Mouse (Mus musculus) limb, embryonic 15.5 days (tissue): ENCODE data around the gene Clec3a. TPM values are rescaled to one million over a fixed set of nuclear protein-coding genes. Genes with fewer than 3 reads are reported as not detected.

Experiments
- ATAC-seq: fragments of 200-750 bp; cut with Nextera tagmentation; 2 replicates; pipeline ENCODE4 v1.8.0; 2017; ENCODE audit warnings: low read depth, moderate TSS enrichment; ENCODE audit not compliant: insufficient number of reproducible peaks, low FRiP score, low TSS enrichment
- H3K27ac ChIP-seq: fragments of 300-500 bp; sonication (generic); 2 replicates; pipeline ENCODE4 v1.5.1; 2015; ENCODE audit warnings: moderate library complexity, mild to moderate bottlenecking, inconsistent platforms
- H3K27me3 ChIP-seq: fragments of 300-500 bp; sonication (generic); 2 replicates; pipeline ENCODE4 v1.6.1; 2015; ENCODE audit warnings: inconsistent platforms
- H3K36me3 ChIP-seq: fragments of 300-500 bp; sonication (generic); 2 replicates; pipeline ENCODE4 v1.6.1; 2015; ENCODE audit warnings: inconsistent platforms
- H3K4me1 ChIP-seq: fragments of 300-500 bp; sonication (generic); 2 replicates; pipeline ENCODE4 v1.6.1; 2015; ENCODE audit warnings: inconsistent platforms
- H3K4me2 ChIP-seq: fragments of 300-500 bp; sonication (generic); 2 replicates; pipeline ENCODE4 v1.6.1; 2015; ENCODE audit warnings: mild to moderate bottlenecking, inconsistent platforms
- H3K4me3 ChIP-seq: fragments of 300-500 bp; sonication (generic); 2 replicates; pipeline ENCODE4 v1.5.1; 2015; ENCODE audit warnings: mild to moderate bottlenecking, inconsistent platforms
- H3K9ac ChIP-seq: fragments of 300-500 bp; sonication (generic); 2 replicates; pipeline ENCODE4 v1.6.1; 2015; ENCODE audit warnings: inconsistent platforms
- H3K9me3 ChIP-seq: fragments of 300-500 bp; sonication (generic); 2 replicates; pipeline ENCODE4 v1.6.1; 2016; ENCODE audit warnings: inconsistent platforms
- WGBS: fragments of 180-500 bp; shearing (Covaris S2); methylation state at CpG from one replicate; pipeline ENCODE4 v1.1.7; 2015; 5-methylcytosine and 5-hydroxymethylcytosine counted together
- polyA plus RNA-seq: library from polyadenylated mRNA; unstranded; fragments of >200 nt; fragmentation: Nextera tagmentation; extraction: Ambion mirVana; gene quantifications from 2 replicates; pipeline ENCODE4 v1.2.1, GENCODE M21; 2015

The Clec3a gene
- polyA plus RNA-seq, 1 experiment from 2014 or later: 8.5 TPM

DNA sequence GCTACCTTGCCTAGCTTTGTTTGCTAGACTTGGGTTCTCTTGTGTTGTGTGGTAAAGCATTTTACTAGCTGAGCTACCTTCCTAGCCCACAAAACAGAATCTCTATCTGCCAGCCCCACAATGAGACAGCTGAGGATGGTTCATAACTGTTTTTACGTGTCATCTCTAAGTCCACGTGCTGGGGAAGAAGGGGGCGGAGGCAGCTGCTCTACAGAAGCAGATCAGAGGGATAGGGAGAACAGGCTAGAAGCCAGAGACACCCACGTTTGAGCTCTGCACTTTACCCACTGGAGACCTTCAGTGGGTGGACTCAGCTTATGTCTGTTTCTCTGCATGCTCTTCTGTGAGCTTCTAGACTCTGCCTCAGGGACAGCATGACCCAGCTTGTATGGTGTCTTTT is 3.7 kb downstream of the Clec3a start:
- Histone ChIP-seq H3K36me3 (no peaks in the 10 kb centered on the region), H3K9ac (no peak overlapping the region), H3K9me3 (no peaks in the 10 kb centered on the region), H3K4me1 (no peaks in the 10 kb centered on the region), H3K4me2 (no peak overlapping the region), H3K27ac (no peak overlapping the region), H3K4me3 (no peak overlapping the region), H3K27me3 (no peaks in the 10 kb centered on the region)
- no peak for ATAC-seq
- WGBS: 51% methylated on average over 4 of the region's 4 CpGs

GRCm38 (mm10) chr8:114438236-114438635 is 20.4 kb downstream of the Clec3a start:
- Histone ChIP-seq H3K27ac (no peak overlapping the region), H3K36me3 (no peaks in the 10 kb centered on the region), H3K4me3 (no peak overlapping the region), H3K9ac (no peak overlapping the region), H3K4me1 (peaks cover 14% of the 10 kb centered on the region), H3K9me3 (no peaks in the 10 kb centered on the region), H3K27me3 (no peaks in the 10 kb centered on the region), H3K4me2 (no peak overlapping the region)
- no peak for ATAC-seq
- 4% methylated on average over 6 of the region's 6 CpGs for WGBS

- peak; percentile 95 for ATAC-seq
- WGBS: under 1% methylated on average over 54 of the region's 54 CpGs
- peak within 1 kb of the TSS; percentile 46 for H3K9ac ChIP-seq
Observed at GRCm38 (mm10) chr8:114439334-114440204, 21.7 kb downstream of the Clec3a start, which contains the start of gene Wwox. Gene Wwox, plus strand, starts transcription at chr8:114439655.

DNA sequence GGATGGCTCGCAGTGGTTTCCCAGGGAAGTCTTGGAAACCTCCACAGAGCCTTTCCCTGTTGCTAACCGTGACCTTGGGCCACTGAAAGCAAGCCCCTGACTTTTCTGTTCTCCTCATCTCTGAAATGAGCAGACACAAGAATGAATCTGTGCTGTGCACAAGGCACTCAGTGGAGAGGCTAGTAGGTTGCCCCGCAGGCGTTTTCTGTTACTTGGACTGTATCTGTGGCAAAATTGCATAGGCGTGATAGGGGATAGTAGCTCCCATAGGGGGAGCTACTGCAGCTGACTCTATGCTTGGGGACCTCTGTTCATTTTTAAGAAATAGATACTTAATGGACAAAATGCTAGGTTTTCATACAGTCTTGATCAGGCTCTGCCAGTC is 22.3 kb downstream of the Clec3a start:
- WGBS: 16% methylated on average over 5 of the region's 5 CpGs
- no peak for ATAC-seq
- Histone ChIP-seq H3K9me3 (no peaks in the 10 kb centered on the region), H3K27me3 (no peaks in the 10 kb centered on the region), H3K36me3 (no peaks in the 10 kb centered on the region), H3K4me1 (peaks cover 14% of the 10 kb centered on the region), H3K4me2 (peak overlapping the region; percentile 88), H3K27ac (no peak overlapping the region), H3K9ac (peak overlapping the region; percentile 46), H3K4me3 (peak overlapping the region; percentile 60)

More at GRCm38 (mm10) chr8:114439334-114440204, 21.7 kb downstream of the Clec3a start, which contains the start of gene Wwox:
- Histone ChIP-seq H3K4me3 (peak within 1 kb of the TSS; percentile 60), H3K9me3 (no peaks in the 10 kb centered on the region), H3K4me2 (peak within 1 kb of the TSS; percentile 88), H3K4me1 (peaks cover 14% of the 10 kb centered on the region), H3K27me3 (no peaks in the 10 kb centered on the region), H3K36me3 (no peaks in the 10 kb centered on the region), H3K27ac (peak within 1 kb of the TSS; percentile 73)

DNA sequence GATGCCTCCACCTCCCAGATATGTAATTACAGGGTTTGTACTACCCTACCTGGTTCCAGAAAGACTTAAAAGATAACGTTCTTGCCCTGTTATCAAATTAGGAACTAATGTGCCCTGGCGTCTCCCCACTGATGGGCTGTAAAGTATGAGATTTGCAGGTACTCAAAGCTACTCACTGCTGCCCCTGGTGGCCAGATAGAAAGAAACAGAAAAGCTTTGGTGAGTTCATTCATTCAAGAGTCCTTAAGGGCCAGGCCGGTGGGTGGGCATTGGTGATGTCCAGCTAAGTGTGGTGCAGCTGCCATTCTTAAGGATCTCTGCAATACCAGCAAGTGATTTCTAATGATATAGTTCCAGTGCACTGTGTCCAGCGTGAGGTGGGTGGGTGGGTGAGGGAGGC is 23.7 kb downstream of the Clec3a start:
- Histone ChIP-seq H3K27me3 (no peaks in the 10 kb centered on the region), H3K9me3 (no peaks in the 10 kb centered on the region), H3K4me2 (no peak overlapping the region), H3K9ac (no peak overlapping the region), H3K27ac (no peak overlapping the region), H3K36me3 (no peaks in the 10 kb centered on the region), H3K4me3 (no peak overlapping the region), H3K4me1 (peaks cover 14% of the 10 kb centered on the region)
- ATAC-seq: no peak
- WGBS: 76% methylated on average over 4 of the region's 4 CpGs

DNA sequence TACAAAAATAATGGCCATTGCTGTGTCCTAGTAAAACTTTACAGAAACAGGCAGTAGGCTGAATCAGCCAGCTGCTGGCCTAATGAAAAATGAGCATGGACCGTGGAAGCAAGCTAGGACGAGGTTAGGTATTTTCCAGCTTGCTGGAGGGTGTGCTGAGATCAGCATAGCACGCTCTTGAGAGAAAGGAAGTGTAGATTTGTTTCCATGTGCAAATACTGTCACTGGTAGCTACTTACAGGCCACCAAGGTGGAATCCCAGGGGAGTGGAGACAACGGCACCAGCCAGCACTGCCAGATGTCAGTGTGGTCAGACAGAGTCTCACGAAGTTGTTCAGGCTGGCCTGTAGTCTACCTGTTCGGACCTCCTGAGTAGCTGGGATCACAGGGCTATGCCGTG is 29.0 kb downstream of the Clec3a start:
- Histone ChIP-seq H3K27me3 (peaks cover 8% of the 10 kb centered on the region; the same call in 1 of the 2 replicates), H3K27ac (no peak overlapping the region), H3K9ac (no peak overlapping the region), H3K36me3 (0 out of 2 replicates have a peak, but pooled peaks cover 6% of the 10 kb centered on the region), H3K4me1 (no peaks in the 10 kb centered on the region), H3K4me3 (no peak overlapping the region), H3K4me2 (no peak overlapping the region), H3K9me3 (no peaks in the 10 kb centered on the region)
- 66% methylated on average over 7 of the region's 7 CpGs for whole genome bisulfite sequencing
- no peak for ATAC-seq

DNA sequence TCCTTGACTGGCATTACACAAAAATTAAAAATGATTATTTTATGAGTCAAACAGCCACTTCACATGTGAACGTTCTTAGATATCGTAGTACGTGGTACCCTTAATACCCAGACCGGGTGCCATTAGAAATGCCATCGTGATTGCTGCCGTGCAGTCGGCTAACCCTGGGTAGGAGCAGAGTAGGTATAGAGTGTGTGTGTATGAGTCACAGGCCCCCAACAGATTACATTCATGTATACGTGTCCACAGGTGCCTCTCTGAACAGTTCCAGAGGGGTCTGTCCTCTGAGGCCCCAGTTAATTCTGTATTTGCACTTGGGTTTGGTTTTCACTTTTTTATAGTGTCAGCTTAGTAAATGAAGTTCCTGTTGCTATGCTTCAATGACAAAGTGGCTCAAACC is 34.4 kb downstream of the Clec3a start:
- Histone ChIP-seq H3K4me3 (no peak overlapping the region), H3K9ac (no peak overlapping the region), H3K9me3 (no peaks in the 10 kb centered on the region), H3K27ac (no peak overlapping the region), H3K4me1 (no peaks in the 10 kb centered on the region), H3K4me2 (no peak overlapping the region), H3K27me3 (peaks cover 11% of the 10 kb centered on the region; the same call in 1 of the 2 replicates), H3K36me3 (0 out of 2 replicates have a peak, but pooled peaks cover 6% of the 10 kb centered on the region)
- no peak for ATAC-seq
- WGBS: 86% methylated on average over 8 of the region's 8 CpGs

DNA sequence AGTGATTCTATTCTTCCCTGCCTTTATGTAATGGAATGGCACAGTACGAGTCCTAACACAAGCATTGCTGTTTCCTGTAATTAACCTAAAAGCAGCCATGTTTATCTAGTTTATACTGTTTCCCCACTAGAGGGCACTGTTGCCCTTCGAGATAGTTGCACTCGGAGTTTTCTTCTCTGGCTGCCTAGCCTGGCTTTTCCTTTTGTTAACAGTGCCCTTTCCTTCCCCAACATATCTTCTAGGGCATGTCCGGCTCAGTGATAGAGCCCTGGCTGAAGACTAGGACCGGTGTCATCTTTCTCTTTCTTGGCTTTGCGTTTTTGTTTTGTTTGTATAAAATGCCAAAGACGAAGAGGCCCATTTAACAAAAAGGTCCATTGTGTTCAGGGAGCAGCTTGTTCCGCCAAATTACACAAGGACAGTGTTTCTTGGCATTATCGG is 34.9 kb downstream of the Clec3a start:
- no peaks in the 10 kb centered on the region for H3K4me1 ChIP-seq
- no peaks in the 10 kb centered on the region for H3K9me3 ChIP-seq
- ATAC-seq: no peak
- H3K36me3 ChIP-seq: 0 out of 2 replicates have a peak, but pooled peaks cover 6% of the 10 kb centered on the region
- 20% methylated on average over 9 of the region's 9 CpGs for WGBS
- no peak overlapping the region for H3K27ac ChIP-seq
- peaks cover 11% of the 10 kb centered on the region; the same call in 1 of the 2 replicates for H3K27me3 ChIP-seq
- H3K9ac ChIP-seq: no peak overlapping the region
- H3K4me2 ChIP-seq: no peak overlapping the region
- H3K4me3 ChIP-seq: no peak overlapping the region

- no peaks in the 10 kb centered on the region for H3K4me1 ChIP-seq
- no peaks in the 10 kb centered on the region for H3K9me3 ChIP-seq
- H3K4me3 ChIP-seq: no peak overlapping the region
- no peak overlapping the region for H3K9ac ChIP-seq
- WGBS: 92% methylated on average over 8 of the region's 8 CpGs
- no peak overlapping the region for H3K27ac ChIP-seq
- no peak for ATAC-seq
- no peak overlapping the region for H3K4me2 ChIP-seq
- H3K27me3 ChIP-seq: peaks cover 6% of the 10 kb centered on the region; the same call in 1 of the 2 replicates
- no peaks in the 10 kb centered on the region for H3K36me3 ChIP-seq
Observed at GRCm38 (mm10) chr8:114455302-114455701, 37.4 kb downstream of the Clec3a start.

- Histone ChIP-seq H3K9me3 (no peaks in the 10 kb centered on the region), H3K4me3 (no peak overlapping the region), H3K27ac (no peak overlapping the region), H3K36me3 (no peaks in the 10 kb centered on the region), H3K4me1 (no peaks in the 10 kb centered on the region), H3K4me2 (no peak overlapping the region), H3K27me3 (peaks cover 4% of the 10 kb centered on the region; the same call in 1 of the 2 replicates), H3K9ac (no peak overlapping the region)
- ATAC-seq: no peak
- WGBS: 70% methylated on average over 15 of the region's 15 CpGs
Observed at GRCm38 (mm10) chr8:114455953-114456352, 38.1 kb downstream of the Clec3a start.

DNA sequence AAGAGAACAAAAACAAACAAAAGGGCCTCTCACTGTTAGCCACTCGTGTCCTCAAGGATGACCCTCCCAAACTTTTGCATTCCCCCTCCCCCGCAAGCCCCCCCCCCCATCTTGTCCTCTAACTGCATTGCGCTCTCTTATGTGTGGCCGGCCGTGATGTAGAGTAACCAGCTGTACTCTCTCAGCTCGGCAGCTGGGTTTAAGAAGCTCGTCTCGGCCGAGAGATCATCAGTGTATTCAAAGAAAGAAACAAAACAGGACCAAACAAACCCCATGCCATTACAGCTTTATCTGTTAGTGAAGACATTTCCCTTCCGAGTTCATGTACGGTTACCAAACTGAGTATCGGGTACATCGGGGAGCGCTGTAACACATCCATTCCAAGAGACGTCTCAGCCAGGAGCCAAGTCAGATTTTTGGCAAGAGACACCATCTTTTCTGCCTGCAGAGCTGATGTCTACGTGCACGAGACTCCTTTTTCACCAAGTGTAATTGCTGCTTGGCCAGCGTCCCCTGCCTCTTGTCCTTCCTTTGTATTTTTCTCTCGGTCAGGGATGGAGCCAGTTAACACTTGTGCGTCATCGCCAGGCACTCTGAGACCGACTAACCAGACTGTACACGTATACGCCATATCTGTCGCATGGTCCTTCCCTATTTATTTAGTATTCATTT is 40.4 kb downstream of the Clec3a start:
- Histone ChIP-seq H3K4me3 (no peak overlapping the region), H3K27me3 (peaks cover 3% of the 10 kb centered on the region; the same call in 1 of the 2 replicates), H3K9me3 (no peaks in the 10 kb centered on the region), H3K4me1 (0 out of 2 replicates have a peak, but pooled peaks cover 5% of the 10 kb centered on the region), H3K9ac (no peak overlapping the region), H3K36me3 (no peaks in the 10 kb centered on the region), H3K4me2 (no peak overlapping the region), H3K27ac (no peak overlapping the region)
- ATAC-seq: no peak
- WGBS: 72% methylated on average over 25 of the region's 25 CpGs

GRCm38 (mm10) chr8:114460600-114460999 is 42.7 kb downstream of the Clec3a start:
- H3K27ac ChIP-seq: no peak overlapping the region
- WGBS: 72% methylated on average over 5 of the region's 5 CpGs
- ATAC-seq: no peak
- H3K9me3 ChIP-seq: no peaks in the 10 kb centered on the region
- H3K27me3 ChIP-seq: no peaks in the 10 kb centered on the region
- no peaks in the 10 kb centered on the region for H3K36me3 ChIP-seq
- H3K4me1 ChIP-seq: 0 out of 2 replicates have a peak, but pooled peaks cover 5% of the 10 kb centered on the region
- H3K9ac ChIP-seq: no peak overlapping the region
- H3K4me3 ChIP-seq: no peak overlapping the region
- H3K4me2 ChIP-seq: no peak overlapping the region
